Mouse (Mus musculus) adrenal gland (tissue): ENCODE measurements around the gene Ndufv1.
"Not testable (repeated sequence)": the region's sequence is repeated elsewhere in the genome, so short reads cannot be mapped to it uniquely, and the experiment has no call there.

Source experiments
- intact Hi-C: fragments of 180-260 bp; cut with DNase I; formaldehyde crosslinking; loops from one replicate; pipeline ENCODE4 v1.15.1; 2025

Ndufv1 gene

DNA sequence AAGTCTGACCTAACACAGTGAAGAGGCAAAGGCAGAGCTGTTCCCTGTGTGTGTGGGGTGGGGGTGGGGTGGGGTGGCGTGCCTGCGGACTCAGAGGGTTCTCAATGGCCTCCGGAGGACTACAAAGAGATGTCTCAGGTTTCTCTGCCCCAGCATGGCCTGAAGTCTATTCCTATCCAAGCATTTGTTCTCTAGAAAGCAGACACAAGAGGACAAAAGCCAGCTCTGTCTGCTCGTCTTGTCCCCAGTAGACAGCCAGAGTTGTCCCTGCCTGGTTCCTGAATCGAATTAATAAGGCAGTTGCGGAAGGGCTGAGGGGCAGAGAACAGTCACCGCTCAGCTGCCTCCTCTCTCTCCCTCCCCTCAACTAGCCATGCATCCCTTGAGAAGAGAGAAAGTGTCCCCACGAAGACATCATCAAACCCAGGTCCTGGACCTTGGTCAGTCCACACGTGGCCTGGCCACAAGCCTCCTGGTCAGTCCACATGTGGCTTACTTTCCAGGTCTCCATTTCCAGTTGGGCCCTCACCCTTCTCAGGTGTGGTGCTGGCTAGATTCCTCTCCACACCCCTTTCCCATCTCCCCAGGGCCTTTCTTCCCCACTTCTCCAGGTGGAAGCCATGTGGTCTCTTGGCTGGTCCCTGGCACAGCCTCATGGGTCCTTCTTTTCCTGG, 28.9 kb downstream of the Ndufv1 start:
- intact Hi-C loops, result no loop called here

DNA sequence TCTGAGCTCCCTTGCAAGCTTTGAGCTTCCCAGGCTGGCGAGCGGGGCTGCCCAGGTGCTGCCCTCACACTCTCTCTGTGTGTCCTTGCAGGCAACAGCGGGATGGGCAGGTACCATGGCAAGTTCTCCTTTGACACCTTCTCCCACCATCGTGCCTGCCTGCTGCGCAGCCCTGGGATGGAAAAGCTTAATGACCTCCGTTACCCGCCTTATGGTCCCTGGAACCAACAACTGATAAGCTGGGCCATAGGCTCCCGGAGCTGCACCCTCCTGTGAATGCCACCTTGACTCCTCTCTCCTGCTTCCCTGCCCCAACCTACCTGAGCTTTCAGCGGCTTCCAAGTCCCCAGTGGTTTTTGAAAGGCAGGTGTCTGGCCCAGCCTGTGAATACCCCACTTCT, 31.7 kb downstream of the Ndufv1 start:
- intact Hi-C loops, result loop anchor here (2.0 kb wide), 1 partner anchor 34 kb away; no protein-coding TSS in a partner anchor

DNA sequence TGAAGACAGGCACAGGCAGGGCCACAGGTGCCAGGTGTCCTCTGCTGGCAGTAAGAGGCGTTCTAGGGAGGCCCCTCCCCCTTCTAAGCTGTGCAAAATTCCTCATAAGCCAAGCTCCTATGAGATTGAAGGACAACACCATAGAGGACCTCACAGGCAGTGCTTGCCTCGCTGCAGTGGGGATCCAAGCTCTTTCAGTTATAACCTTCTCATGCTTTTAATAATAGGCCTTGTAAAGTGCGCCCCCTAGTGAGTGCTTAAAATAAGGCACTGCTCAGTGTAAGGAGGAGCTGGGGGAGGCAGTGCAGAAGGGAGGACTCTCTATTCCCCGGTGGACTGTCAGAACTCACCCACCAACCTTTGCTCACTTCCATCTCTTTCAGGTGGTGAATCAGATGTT, 32.3 kb downstream of the Ndufv1 start:
- intact Hi-C loops, result loop anchor here (2.0 kb wide), 1 partner anchor 34 kb away; no protein-coding TSS in a partner anchor

DNA sequence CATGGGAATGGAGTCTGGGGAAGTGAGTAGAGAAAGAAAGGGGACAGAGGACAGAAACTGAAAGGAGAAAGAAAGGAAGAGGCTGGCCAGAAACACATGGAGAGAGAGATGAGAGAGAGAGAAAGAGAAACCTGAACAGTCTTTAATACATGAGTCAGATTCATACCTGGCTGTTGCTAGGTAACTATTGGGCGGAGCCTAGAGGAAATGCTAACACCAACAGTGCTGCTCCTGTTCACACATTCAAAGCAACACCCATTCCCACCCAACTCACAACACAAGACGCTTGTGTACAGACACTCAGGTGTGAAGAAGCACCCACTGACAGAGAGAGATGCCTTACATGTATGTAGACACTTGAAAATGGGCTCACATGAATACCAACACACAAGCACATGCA, 36.7 kb downstream of the Ndufv1 start:
- intact Hi-C loops, result no loop called here

DNA sequence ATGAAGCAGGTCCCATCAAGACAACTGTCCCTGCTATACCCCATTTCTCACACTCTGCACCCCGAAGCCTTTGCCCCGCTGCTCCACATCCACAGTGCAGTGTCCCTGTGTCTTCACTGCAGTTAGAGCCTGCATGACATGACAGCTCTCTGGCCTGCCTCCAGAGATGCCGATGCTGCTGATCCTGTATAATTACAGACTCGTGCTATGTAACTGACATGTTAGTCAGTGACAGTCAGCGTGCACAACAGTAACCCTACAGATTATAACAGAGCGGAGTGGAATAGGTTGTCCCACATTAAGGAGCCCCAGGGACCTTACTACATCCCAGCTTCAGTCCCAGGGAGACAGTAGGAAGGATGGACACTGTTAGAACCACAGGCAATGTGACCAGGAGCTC, 38.0 kb downstream of the Ndufv1 start:
- intact Hi-C loops, result not testable (repeated sequence)

DNA sequence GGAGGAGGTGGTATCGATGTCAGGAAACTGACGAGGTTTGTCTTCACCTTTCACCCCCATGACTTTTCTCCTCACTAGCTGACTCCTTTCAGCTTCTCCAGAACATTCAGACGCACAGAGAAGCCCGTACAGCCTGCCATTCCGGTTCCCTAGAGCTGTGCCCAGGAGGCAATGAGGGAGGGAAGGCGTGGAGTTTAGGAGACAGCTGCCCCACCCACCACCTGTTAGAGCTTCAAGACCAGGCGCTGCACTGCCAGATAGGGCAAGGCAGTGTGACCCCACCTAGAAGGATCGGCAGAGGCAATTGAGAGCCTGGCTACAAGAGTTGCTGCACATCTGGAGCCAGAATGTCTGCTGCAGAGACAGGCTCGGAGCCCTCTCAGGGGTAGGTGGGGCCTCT, 40.4 kb downstream of the Ndufv1 start, which contains the start of gene Aldh3b2:
Aldh3b2 (plus strand) TSS at position 100 of the 400 bp plus-strand sequence.
- intact Hi-C loops, result no loop called here

DNA sequence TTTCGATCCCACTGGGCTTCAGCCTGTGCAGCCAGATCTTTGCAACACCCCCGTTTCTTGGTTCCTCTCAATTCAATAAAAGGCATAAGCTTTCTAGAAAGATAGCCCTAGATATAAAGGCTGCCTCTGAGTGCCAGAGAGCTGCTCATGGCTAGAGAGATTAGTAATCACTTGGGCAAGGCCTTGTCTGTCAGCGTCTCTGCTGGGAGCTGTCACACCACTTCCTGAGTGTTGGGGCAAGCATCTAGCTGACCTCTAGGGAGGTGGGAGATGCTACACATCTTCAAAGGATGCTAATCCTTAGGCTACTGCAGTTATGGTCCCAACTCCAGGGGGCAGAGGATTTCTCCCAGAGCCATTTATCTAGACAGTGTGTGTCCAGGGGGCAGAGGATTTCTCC, 45.3 kb downstream of the Ndufv1 start:
- intact Hi-C loops, result no loop called here

GRCm38 (mm10) chr19:3966330-3967075, 46.1 kb downstream of the Ndufv1 start:
- intact Hi-C loops, result no loop called here

GRCm38 (mm10) chr19:3964030-3964429, 48.6 kb downstream of the Ndufv1 start:
- intact Hi-C loops, result no loop called here

GRCm38 (mm10) chr19:3962469-3962868, 50.1 kb downstream of the Ndufv1 start:
- intact Hi-C loops, result no loop called here

DNA sequence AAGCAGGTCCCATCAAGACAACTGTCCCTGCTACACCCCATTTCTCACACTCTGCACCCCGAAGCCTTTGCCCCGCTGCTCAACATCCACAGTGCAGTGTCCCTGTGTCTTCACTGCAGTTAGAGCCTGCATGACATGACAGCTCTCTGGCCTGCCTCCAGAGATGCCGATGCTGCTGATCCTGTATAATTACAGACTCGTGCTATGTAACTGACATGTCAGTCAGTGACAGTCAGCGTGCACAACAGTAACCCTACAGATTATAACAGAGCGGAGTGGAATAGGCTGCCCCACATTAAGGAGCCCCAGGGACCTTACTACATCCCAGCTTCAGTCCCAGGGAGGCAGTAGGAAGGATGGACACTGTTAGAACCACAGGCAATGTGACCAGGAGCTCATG, 50.8 kb downstream of the Ndufv1 start:
- intact Hi-C loops, result not testable (repeated sequence)

GRCm38 (mm10) chr19:3960211-3960610, 52.4 kb downstream of the Ndufv1 start:
- intact Hi-C loops, result no loop called here

DNA sequence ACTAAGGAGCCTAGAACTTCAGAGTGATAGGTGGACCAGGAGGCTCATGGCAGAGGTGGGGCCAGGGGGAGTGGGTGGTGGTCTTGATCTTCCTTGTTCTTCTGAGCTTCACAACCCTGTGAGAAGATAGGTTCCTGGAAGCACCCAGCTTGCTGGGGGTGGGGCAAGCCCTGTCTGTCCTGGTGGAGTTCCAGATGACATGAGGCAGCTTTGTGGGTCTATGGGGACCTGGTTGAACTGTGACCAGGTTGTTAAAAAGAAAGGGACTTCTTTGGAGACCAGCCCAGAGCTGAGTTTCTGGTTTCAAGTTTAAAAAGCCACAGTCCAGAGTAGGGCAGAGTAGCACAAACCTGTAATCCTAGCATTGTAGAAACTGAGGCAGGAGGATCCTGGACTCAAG, 53.6 kb downstream of the Ndufv1 start:
- intact Hi-C loops, result no loop called here

GRCm38 (mm10) chr19:3958470-3958869, 54.1 kb downstream of the Ndufv1 start, which contains the start of gene Aldh3b3:
Gene Aldh3b3 (plus strand): TSS chr19:3958645.
- intact Hi-C loops, result no loop called here
